Comparison of ENCODE assay signal across 8 mouse cellular contexts in the genomic region with DNA sequence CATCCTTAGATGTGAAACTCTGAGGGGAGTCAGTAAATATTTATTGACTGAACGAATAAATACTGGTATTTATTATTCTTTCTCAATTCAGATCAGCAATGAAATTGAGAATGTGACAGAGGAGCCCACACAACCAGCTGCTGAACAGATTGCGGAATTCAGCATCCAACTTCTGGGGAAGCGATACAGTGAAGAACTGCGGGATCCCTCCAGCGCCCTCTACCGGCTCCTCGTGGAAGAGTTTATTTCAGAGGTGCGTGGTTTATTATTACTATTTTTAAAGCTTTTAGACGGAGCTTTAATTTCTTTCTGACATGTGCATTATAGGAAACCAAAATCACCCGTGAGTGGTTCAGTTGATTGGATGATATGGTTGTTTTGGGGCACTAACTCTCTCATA. TPM values are rescaled to one million over a fixed set of nuclear protein-coding genes. Genes with fewer than 3 reads are reported as not detected.
DNase-seq lines count a peak whose midpoint lies in the region.

No protein-coding gene starts in this region.

- peak; percentile 35 for DNase-seq in heart, postnatal 4 days
- DNase-seq in heart, postnatal 25 days (ENCODE audit: low spot score), result no peak
- peak; percentile 8 for DNase-seq in thymus, postnatal 14 days
- no peak for DNase-seq in thymus, postnatal 10 days (ENCODE audit: low spot score in 2 of 2)
- peak; percentile 58 for DNase-seq in layer of hippocampus, adult 11-12 months (ENCODE audit: low spot score)
- DNase-seq in retina, embryonic 14.5 days (ENCODE audit: low spot score), result peak; percentile 29
- no peak for DNase-seq in urinary bladder, postnatal 4 days (ENCODE audit: low spot score in 2 of 2)
- no peak for DNase-seq in kidney, adult 18-20 months

- intact Hi-C loops in heart, postnatal 25 days (cut with DNase I), result no loop called here

RNA-seq across cellular contexts. Expression of a gene that starts 27.2 kb away (rescaled TPM):
- total RNA-seq in heart, postnatal 4 days (2021), result under 1 TPM; 0.11 to 0.17 TPM
- under 1 TPM; 0.05 to 0.08 TPM for total RNA-seq in heart, postnatal 25 days (2021)

Comparison
In these comparisons a context has a peak if more than half of its experiments do, and no peak if none do; other contexts are left out.
1. DNase-seq: peak in heart, postnatal 4 days (single experiment), thymus, postnatal 14 days (single experiment), layer of hippocampus, adult 11-12 months (single experiment) and retina, embryonic 14.5 days (single experiment); none in heart, postnatal 25 days (single experiment), thymus, postnatal 10 days (0 of 2), urinary bladder, postnatal 4 days (0 of 2) and kidney, adult 18-20 months (single experiment).